Mouse (Mus musculus): ENCODE results near the gene Ncs1. TPM values are rescaled to one million over a fixed set of nuclear protein-coding genes. Genes with fewer than 3 reads are reported as not detected.

Ncs1 gene
- total and polyA plus RNA-seq, 3 experiments = 0.04 TPM; not detected in 2

GRCm38 (mm10) chr2:31318162-31318561 lies 72.5 kb downstream of the Ncs1 start:
- Histone ChIP-seq H3K79me2 (replicated peaks; ENCODE audit: control insufficient read depth, extremely low read depth, insufficient read depth, poor library complexity, severe bottlenecking) (no peaks in the 10 kb centered on the region), H3K4me3 (replicated peaks in 1 of 3; ENCODE audit: low read depth in 2 of 3, low read length in 2 of 3, poor library complexity in 1 of 3) (no peak overlapping the region), H3K9ac (ENCODE audit: insufficient read depth, low read depth) (no peak overlapping the region), H3K4me2 (ENCODE audit: insufficient read depth, low read depth, poor library complexity, severe bottlenecking) (no peak overlapping the region), H3K36me3 (replicated peaks in 1 of 2; ENCODE audit: control insufficient read depth in 1 of 2, insufficient read depth in 1 of 2, low read length in 1 of 2) (no peaks in the 10 kb centered on the region), H3K4me1 (ENCODE audit: control insufficient read depth in 1 of 2, insufficient read depth in 2 of 2) (no peaks in the 10 kb centered on the region), H3K9me3 (replicated peaks; ENCODE audit: low read length) (no peaks in the 10 kb centered on the region), H3K27ac (ENCODE audit: insufficient read depth, low read depth) (no peak overlapping the region), H3K27me3 (replicated peaks) (peaks cover 89% of the 10 kb centered on the region)
- in situ Hi-C loops (cut with MboI; ENCODE audit: low pct_ligation_motif_present, low pct_unique_long_range_greater_than_20kb, low sequenced_read_pairs) (no loop called here), dilution Hi-C loops (cut with MboI; ENCODE audit: extremely low pct_ligation_motif_present, extremely low pct_unique_long_range_greater_than_20kb, low sequenced_read_pairs) (no loop called here)
- no peak for DNase-seq (ENCODE audit: extremely low read depth)
- TF ChIP-seq E2F4 (IDR thresholded peaks at IDR 0.05; ENCODE audit: insufficient replicate concordance, low read depth, low read length) = no peak
- TF ChIP-seq POLR2A (IDR thresholded peaks at IDR 0.05; ENCODE audit: low read depth, low read length) = no peak
- TF ChIP-seq MAFK (IDR thresholded peaks at IDR 0.05; ENCODE audit: insufficient replicate concordance, low read length) = no peak
- TF ChIP-seq ZKSCAN1 (IDR thresholded peaks at IDR 0.05; ENCODE audit: borderline replicate concordance, low read depth, low read length) = no peak
- no peak for TF ChIP-seq JUND (conservative IDR thresholded peaks at IDR 0.05; ENCODE audit: low read depth, low read length)
- TF ChIP-seq CHD2 (IDR thresholded peaks at IDR 0.05; ENCODE audit: low read length) = no peak

- dilution Hi-C loops (cut with MboI; ENCODE audit: extremely low pct_ligation_motif_present, extremely low pct_unique_long_range_greater_than_20kb, low sequenced_read_pairs) (no loop called here), in situ Hi-C loops (cut with MboI; ENCODE audit: low pct_ligation_motif_present, low pct_unique_long_range_greater_than_20kb, low sequenced_read_pairs) (no loop called here)
- H3K9ac ChIP-seq (ENCODE audit: insufficient read depth, low read depth) = no peak overlapping the region
- H3K9me3 ChIP-seq (replicated peaks; ENCODE audit: low read length) = no peaks in the 10 kb centered on the region
- H3K36me3 ChIP-seq (replicated peaks in 1 of 2; ENCODE audit: control insufficient read depth in 1 of 2, insufficient read depth in 1 of 2, low read length in 1 of 2) = no peaks in the 10 kb centered on the region
- no peak overlapping the region for H3K4me2 ChIP-seq (ENCODE audit: insufficient read depth, low read depth, poor library complexity, severe bottlenecking)
- no peaks in the 10 kb centered on the region for H3K79me2 ChIP-seq (replicated peaks; ENCODE audit: control insufficient read depth, extremely low read depth, insufficient read depth, poor library complexity, severe bottlenecking)
- no peaks in the 10 kb centered on the region for H3K4me1 ChIP-seq (ENCODE audit: control insufficient read depth in 1 of 2, insufficient read depth in 2 of 2)
- H3K27me3 ChIP-seq (replicated peaks) = peaks cover 89% of the 10 kb centered on the region
- no peak for DNase-seq (ENCODE audit: extremely low read depth)
- no peak overlapping the region for H3K27ac ChIP-seq (ENCODE audit: insufficient read depth, low read depth)
- no peak overlapping the region for H3K4me3 ChIP-seq (replicated peaks in 1 of 3; ENCODE audit: low read depth in 2 of 3, low read length in 2 of 3, poor library complexity in 1 of 3)
- TF ChIP-seq MEF2A (IDR thresholded peaks at IDR 0.05; ENCODE audit: borderline replicate concordance, low read depth, low read length) = no peak
- TF ChIP-seq ZNF384 (IDR thresholded peaks at IDR 0.05; ENCODE audit: low read depth, low read length) = no peak
Observed at GRCm38 (mm10) chr2:31319200-31319599, 73.6 kb downstream of the Ncs1 start.

- H3K27me3 ChIP-seq (replicated peaks) = peaks cover 79% of the 10 kb centered on the region
- in situ Hi-C loops (cut with MboI; ENCODE audit: low pct_ligation_motif_present, low pct_unique_long_range_greater_than_20kb, low sequenced_read_pairs) (no loop called here), dilution Hi-C loops (cut with MboI; ENCODE audit: extremely low pct_ligation_motif_present, extremely low pct_unique_long_range_greater_than_20kb, low sequenced_read_pairs) (no loop called here)
- H3K4me3 ChIP-seq (replicated peaks in 1 of 3; ENCODE audit: low read depth in 2 of 3, low read length in 2 of 3, poor library complexity in 1 of 3) = no peak overlapping the region
- no peaks in the 10 kb centered on the region for H3K9me3 ChIP-seq (replicated peaks; ENCODE audit: low read length)
- no peak for DNase-seq (ENCODE audit: extremely low read depth)
- TF ChIP-seq JUN (IDR thresholded peaks at IDR 0.05; ENCODE audit: insufficient read depth, low read depth, low read length) (no peak), RAD21 (IDR thresholded peaks at IDR 0.05; ENCODE audit: low read depth, low read length) (no peak), MAFK (IDR thresholded peaks at IDR 0.05; ENCODE audit: insufficient replicate concordance, low read length) (no peak), MAX (IDR thresholded peaks at IDR 0.05; ENCODE audit: low read length) (no peak), GABPA (IDR thresholded peaks at IDR 0.05; ENCODE audit: insufficient replicate concordance, low read depth, low read length) (no peak), JUND (conservative IDR thresholded peaks at IDR 0.05; ENCODE audit: low read depth, low read length) (no peak), USF1 (IDR thresholded peaks at IDR 0.05; ENCODE audit: low read depth, low read length) (no peak), EP300 (IDR thresholded peaks at IDR 0.05; ENCODE audit: low read length) (no peak), HCFC1 (IDR thresholded peaks at IDR 0.05; ENCODE audit: low read depth, low read length) (no peak), NELFE (IDR thresholded peaks at IDR 0.05; ENCODE audit: low read depth, low read length) (no peak), E2F4 (IDR thresholded peaks at IDR 0.05; ENCODE audit: insufficient replicate concordance, low read depth, low read length) (no peak), POLR2AphosphoS2 (IDR thresholded peaks at IDR 0.05; ENCODE audit: low read depth, low read length) (no peak), CHD2 (IDR thresholded peaks at IDR 0.05; ENCODE audit: low read length) (no peak)
- H3K27ac ChIP-seq (ENCODE audit: insufficient read depth, low read depth) = no peak overlapping the region
- no peaks in the 10 kb centered on the region for H3K79me2 ChIP-seq (replicated peaks; ENCODE audit: control insufficient read depth, extremely low read depth, insufficient read depth, poor library complexity, severe bottlenecking)
- no peak overlapping the region for H3K9ac ChIP-seq (ENCODE audit: insufficient read depth, low read depth)
- no peaks in the 10 kb centered on the region; a peak in 1 of 4 replicates for H3K4me1 ChIP-seq (ENCODE audit: control insufficient read depth in 1 of 2, insufficient read depth in 2 of 2)
- no peak overlapping the region for H3K4me2 ChIP-seq (ENCODE audit: insufficient read depth, low read depth, poor library complexity, severe bottlenecking)
- no peaks in the 10 kb centered on the region for H3K36me3 ChIP-seq (replicated peaks in 1 of 2; ENCODE audit: control insufficient read depth in 1 of 2, insufficient read depth in 1 of 2, low read length in 1 of 2)
Observed at GRCm38 (mm10) chr2:31327186-31327585, 81.6 kb downstream of the Ncs1 start.
